Mouse (Mus musculus): ENCODE measurements at regions not wholly inside any gene's neighbourhood (a gene's known extent, or its start where the extent isn't known, plus 50 kb on each side); places are given as distances from the start of the nearest gene placed in this dataset.

GRCm38 (mm10) chr8:80422190-80422589, 71.4 kb upstream of the Gypa start:
- no peak for DNase-seq (ENCODE audit: extremely low spot score, low read depth, low spot score)

GRCm38 (mm10) chr8:80416121-80416520, 77.5 kb upstream of the Gypa start:
- no peak for DNase-seq (ENCODE audit: extremely low spot score, low read depth, low spot score)

- DNase-seq (ENCODE audit: extremely low spot score, low read depth, low spot score) = no peak
These were observed 93.9 kb upstream of the Gypa start for GRCm38 (mm10) chr8:80399594-80400207.

- DNase-seq (ENCODE audit: extremely low spot score, low read depth, low spot score) = no peak
These were observed 98.6 kb upstream of the Gypa start for GRCm38 (mm10) chr8:80395010-80395409.

GRCm38 (mm10) chr8:80393111-80393510, 100.5 kb upstream of the Gypa start:
- DNase-seq (ENCODE audit: extremely low spot score, low read depth, low spot score) = no peak

GRCm38 (mm10) chr8:80369221-80369620, 124.4 kb upstream of the Gypa start:
- no peak for DNase-seq (ENCODE audit: extremely low spot score, low read depth, low spot score)

GRCm38 (mm10) chr8:80364059-80364458, 129.5 kb upstream of the Gypa start:
- no peak for DNase-seq (ENCODE audit: extremely low spot score, low read depth, low spot score)

- no peak for DNase-seq (ENCODE audit: extremely low spot score, low read depth, low spot score)
These were observed 150.3 kb upstream of the Gypa start for GRCm38 (mm10) chr8:80343299-80343698.

- no peak for DNase-seq (ENCODE audit: extremely low spot score, low read depth, low spot score)
These were observed 155.7 kb upstream of the Gypa start for GRCm38 (mm10) chr8:80337872-80338271.

GRCm38 (mm10) chr8:80328676-80329075, 164.9 kb upstream of the Gypa start:
- DNase-seq (ENCODE audit: extremely low spot score, low read depth, low spot score) = no peak

GRCm38 (mm10) chr8:80325859-80326258, 167.7 kb upstream of the Gypa start:
- DNase-seq (ENCODE audit: extremely low spot score, low read depth, low spot score) = no peak

- DNase-seq (ENCODE audit: extremely low spot score, low read depth, low spot score) = no peak
These were observed 168.4 kb upstream of the Gypa start for GRCm38 (mm10) chr8:80325132-80325531.

GRCm38 (mm10) chr8:80318231-80318870, 175.2 kb upstream of the Gypa start:
- DNase-seq (ENCODE audit: extremely low spot score, low read depth, low spot score) = peak; percentile 44

- peak; percentile 16 for DNase-seq (ENCODE audit: extremely low spot score, low read depth, low spot score)
These were observed 178.2 kb upstream of the Gypa start for GRCm38 (mm10) chr8:80315371-80315770.

- peak; percentile 79 for DNase-seq (ENCODE audit: extremely low spot score, low read depth, low spot score)
These were observed 178.8 kb upstream of the Gypa start for GRCm38 (mm10) chr8:80314826-80315225.

- no peak for DNase-seq (ENCODE audit: extremely low spot score, low read depth, low spot score)
These were observed 179.5 kb upstream of the Gypa start for GRCm38 (mm10) chr8:80313883-80314635.

GRCm38 (mm10) chr8:80307761-80308160, 185.8 kb upstream of the Gypa start:
- DNase-seq (ENCODE audit: extremely low spot score, low read depth, low spot score) = no peak

GRCm38 (mm10) chr8:80298596-80298995, 195.0 kb upstream of the Gypa start:
- DNase-seq (ENCODE audit: extremely low spot score, low read depth, low spot score) = no peak

GRCm38 (mm10) chr8:80290311-80290710, 203.3 kb upstream of the Gypa start:
- DNase-seq (ENCODE audit: extremely low spot score, low read depth, low spot score) = no peak

- no peak for DNase-seq (ENCODE audit: extremely low spot score, low read depth, low spot score)
These were observed 204.3 kb upstream of the Gypa start for GRCm38 (mm10) chr8:80289282-80289681.

- DNase-seq (ENCODE audit: extremely low spot score, low read depth, low spot score) = no peak
These were observed 211.2 kb upstream of the Hhip start for GRCm38 (mm10) chr8:80268910-80269460.

- DNase-seq (ENCODE audit: extremely low spot score, low read depth, low spot score) = no peak
These were observed 207.1 kb upstream of the Hhip start for GRCm38 (mm10) chr8:80264915-80265314.

Measured in hindlimb bud, embryonic 11.5 days (tissue).